In genomic region chr19:12756286-12756685, GRCm38 (mm10) we compare ENCODE assay signal across 12 mouse cellular contexts.
"Had no signal": no experiment of that assay in that cellular context is flagged by ENCODE, and none has a peak within 500 bp of the region (broad histone marks: within the 10 kb centered on the region; RNA-seq: fewer than 3 reads in every experiment).

No protein-coding gene starts in this region.

- DNase-seq: gastrocnemius, postnatal 14 days; gastrocnemius, postnatal 36 days; heart, adult 18-20 months; heart, postnatal 10 days; heart, postnatal 4 days; kidney, adult 18-20 months; kidney, adult 8-10 months; kidney, postnatal 10 days; kidney, postnatal 25 days; kidney, postnatal 4 days; layer of hippocampus, postnatal 36 days; left cerebral cortex, postnatal 4 days had no signal
